ENCODE assay signal across 17 mouse cellular contexts in genomic region chr17:75467526-75467925, GRCm38 (mm10).
"Had no signal": no experiment of that assay in that cellular context is flagged by ENCODE, and none has a peak within 500 bp of the region (broad histone marks: within the 10 kb centered on the region; RNA-seq: fewer than 3 reads in every experiment).

No protein-coding gene starts in this region.

- H3K4me1 ChIP-seq: midbrain, embryonic 15.5 days had no signal

- H3K36me3 ChIP-seq: lung, embryonic 15.5 days; midbrain, embryonic 13.5 days; midbrain, embryonic 15.5 days; neural tube, embryonic 12.5 days had no signal

- H3K4me2 ChIP-seq: lung, embryonic 15.5 days; midbrain, embryonic 11.5 days; midbrain, embryonic 13.5 days; midbrain, embryonic 15.5 days; neural tube, embryonic 12.5 days had no signal

- H3K27ac ChIP-seq: lung, embryonic 15.5 days; midbrain, embryonic 13.5 days; midbrain, embryonic 15.5 days; neural tube, embryonic 12.5 days had no signal

- H3K9ac ChIP-seq: lung, embryonic 15.5 days; midbrain, embryonic 13.5 days; midbrain, embryonic 15.5 days; neural tube, embryonic 12.5 days had no signal

- H3K27me3 ChIP-seq: lung, embryonic 15.5 days; megakaryocyte, embryonic 14.5 days; midbrain, embryonic 15.5 days; neural tube, embryonic 12.5 days had no signal

- DNase-seq: lung, adult 2 months; lung, postnatal 14 days; lung, postnatal 36 days; retina, postnatal 1 day; right cerebral cortex, adult 18-20 months; right cerebral cortex, postnatal 25 days; right cerebral cortex, postnatal 4 days; spleen, adult 18-20 months; thymus, adult 18-20 months; thymus, postnatal 14 days; thymus, postnatal 36 days had no signal

- H3K4me3 ChIP-seq: lung, embryonic 15.5 days; megakaryocyte, embryonic 14.5 days; midbrain, embryonic 13.5 days; midbrain, embryonic 15.5 days; neural tube, embryonic 12.5 days had no signal

- H3K9me3 ChIP-seq: lung, embryonic 15.5 days; megakaryocyte, embryonic 14.5 days; midbrain, embryonic 13.5 days; midbrain, embryonic 15.5 days; neural tube, embryonic 12.5 days had no signal
